Mouse (Mus musculus) kidney, adult 9 months (tissue): ENCODE measurements around the gene Olfr1318.

ENCODE experiments used
- DNase-seq: peaks from one replicate; pipeline ENCODE4 v3.0.0; 2022

Gene Olfr1318

GRCm38 (mm10) chr2:112153898-112154297 lies at the start of gene Olfr1318:
TSS of gene Olfr1318 (plus strand) at chr2:112154198.
- DNase-seq = no peak

- DNase-seq = no peak
Observed at GRCm38 (mm10) chr2:112115340-112115739, 38.7 kb upstream of the Olfr1318 start, which contains the start of gene Olfr1315-ps1. TSS of gene Olfr1315-ps1 (minus strand) at chr2:112115440.

- no peak for DNase-seq
Observed at GRCm38 (mm10) chr2:112134877-112135276, 19.1 kb upstream of the Olfr1318 start, which contains the start of gene Olfr1316. TSS of gene Olfr1316 (minus strand) at chr2:112134977.

- DNase-seq = no peak
Observed at GRCm38 (mm10) chr2:112140029-112140428, 14.0 kb upstream of the Olfr1318 start, which contains the start of gene Olfr1317. TSS of gene Olfr1317 (plus strand) at chr2:112140329.

GRCm38 (mm10) chr2:112196859-112197258 lies 42.9 kb downstream of the Olfr1318 start:
- DNase-seq = peak; percentile 64

GRCm38 (mm10) chr2:112203056-112203455 lies 49.1 kb downstream of the Olfr1318 start:
- peak; percentile 20 for DNase-seq
